Mouse (Mus musculus): ENCODE measurements at regions not wholly inside any gene's neighbourhood (a gene's known extent, or its start where the extent isn't known, plus 50 kb on each side); places are given as distances from the start of the nearest gene placed in this dataset.

DNA sequence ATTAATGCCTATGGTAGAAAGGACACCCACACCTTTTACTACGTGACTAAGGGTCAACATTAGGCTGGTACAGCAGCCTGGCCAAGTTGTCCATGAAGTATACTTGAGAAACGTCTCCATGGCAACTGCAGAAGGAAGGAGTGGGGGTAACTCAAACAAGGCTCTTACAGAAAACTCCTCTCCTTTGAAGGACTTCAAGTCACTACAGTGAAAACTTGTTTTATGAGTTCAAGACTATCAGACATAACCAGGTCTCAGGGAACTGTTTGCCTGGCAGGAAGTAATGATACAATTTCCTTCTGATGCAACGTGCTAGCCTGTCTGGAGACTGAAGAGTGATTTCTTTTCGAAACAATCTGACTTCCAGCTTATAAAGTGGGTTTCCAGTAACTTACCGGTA, 71.5 kb upstream of the Serpine2 start:
- no peaks in the 10 kb centered on the region for H3K4me1 ChIP-seq (ENCODE audit: control insufficient read depth in 1 of 2, insufficient read depth in 2 of 2, low read length in 2 of 2)
- no peak overlapping the region for H3K4me3 ChIP-seq (ENCODE audit: control insufficient read depth in 1 of 2, insufficient read depth in 1 of 2, low read depth in 2 of 2, low read length in 2 of 2)
- DNase-seq (ENCODE audit: low read depth, low spot score) = no peak
- no peaks in the 10 kb centered on the region for H3K27me3 ChIP-seq (ENCODE audit: control insufficient read depth in 1 of 2, insufficient read depth in 2 of 2, low read length in 2 of 2)
- no peaks in the 10 kb centered on the region for H3K79me2 ChIP-seq (ENCODE audit: control insufficient read depth, insufficient read depth, low read length, poor library complexity)
- no peaks in the 10 kb centered on the region for H3K9me3 ChIP-seq (replicated peaks; ENCODE audit: insufficient read depth, low read length)
- no peak overlapping the region for H3K9ac ChIP-seq (ENCODE audit: control insufficient read depth, low read depth, low read length, poor library complexity, severe bottlenecking)
- no peaks in the 10 kb centered on the region for H3K36me3 ChIP-seq (ENCODE audit: control insufficient read depth in 1 of 2, insufficient read depth in 2 of 2, low read length in 2 of 2)
- TF ChIP-seq MAZ (IDR thresholded peaks at IDR 0.05; ENCODE audit: low read depth, low read length) = no peak
- no peak for TF ChIP-seq CTCF (IDR thresholded peaks at IDR 0.05 in 2 of 3, conservative IDR thresholded peaks at IDR 0.05 in 1 of 3; ENCODE audit: control insufficient read depth in 1 of 3, insufficient read depth in 1 of 3, low read depth in 2 of 3, low read length in 3 of 3, poor library complexity in 1 of 3, severe bottlenecking in 1 of 3)
- no peak for TF ChIP-seq BHLHE40 (IDR thresholded peaks at IDR 0.05; ENCODE audit: borderline replicate concordance, low read depth, low read length)
- no peak for TF ChIP-seq TBP (IDR thresholded peaks at IDR 0.05; ENCODE audit: low read depth, low read length)
- no peak for TF ChIP-seq CHD2 (IDR thresholded peaks at IDR 0.05; ENCODE audit: low read length)
- TF ChIP-seq USF1 (IDR thresholded peaks at IDR 0.05; ENCODE audit: low read depth, low read length) = no peak
- no peak for TF ChIP-seq POLR2AphosphoS5 (IDR thresholded peaks at IDR 0.05; ENCODE audit: borderline replicate concordance, low read depth, low read length)
- no peak for TF ChIP-seq SIN3A (IDR thresholded peaks at IDR 0.05; ENCODE audit: low read length)
- TF ChIP-seq ELF1 (IDR thresholded peaks at IDR 0.05; ENCODE audit: low read depth, low read length) = no peak
- no peak for TF ChIP-seq GATA1 (IDR thresholded peaks at IDR 0.05; ENCODE audit: low read depth, low read length)
- TF ChIP-seq MYC (IDR thresholded peaks at IDR 0.05; ENCODE audit: low read depth, low read length) = no peak
- TF ChIP-seq GABPA (IDR thresholded peaks at IDR 0.05; ENCODE audit: low read depth, low read length) = no peak
- TF ChIP-seq MAFK (IDR thresholded peaks at IDR 0.05; ENCODE audit: borderline replicate concordance, low read depth, low read length) = no peak
- TF ChIP-seq MAX (IDR thresholded peaks at IDR 0.05; ENCODE audit: low read length) = no peak
- no peak for TF ChIP-seq JUND (IDR thresholded peaks at IDR 0.05; ENCODE audit: low read depth, low read length)
- TF ChIP-seq USF2 (IDR thresholded peaks at IDR 0.05; ENCODE audit: borderline replicate concordance in 1 of 2, insufficient read depth in 1 of 2, low read depth in 1 of 2, low read length in 2 of 2) = no peak
- H3K27ac ChIP-seq (ENCODE audit: control insufficient read depth, low read depth, low read length) = no peak overlapping the region

GRCm38 (mm10) chr1:79927740-79928139, 66.8 kb upstream of the Serpine2 start:
- no peak for TF ChIP-seq NELFE (IDR thresholded peaks at IDR 0.05; ENCODE audit: low read depth, low read length)
- no peak for TF ChIP-seq UBTF (IDR thresholded peaks at IDR 0.05; ENCODE audit: borderline replicate concordance, insufficient read depth, low read depth, low read length)
- TF ChIP-seq JUND (IDR thresholded peaks at IDR 0.05; ENCODE audit: low read depth, low read length) = no peak
- no peak for TF ChIP-seq EP300 (IDR thresholded peaks at IDR 0.05; ENCODE audit: low read depth in 1 of 2, low read length in 2 of 2)
- TF ChIP-seq MXI1 (IDR thresholded peaks at IDR 0.05; ENCODE audit: low read depth, low read length) = no peak
- no peak for TF ChIP-seq TAL1 (IDR thresholded peaks at IDR 0.05; ENCODE audit: low read length)
- TF ChIP-seq CHD1 (IDR thresholded peaks at IDR 0.05; ENCODE audit: low read depth, low read length) = no peak
- Histone ChIP-seq H3K4me3 (ENCODE audit: control insufficient read depth in 1 of 2, insufficient read depth in 1 of 2, low read depth in 2 of 2, low read length in 2 of 2) (no peak overlapping the region), H3K36me3 (ENCODE audit: control insufficient read depth in 1 of 2, insufficient read depth in 2 of 2, low read length in 2 of 2) (no peaks in the 10 kb centered on the region), H3K27ac (ENCODE audit: control insufficient read depth, low read depth, low read length) (no peak overlapping the region), H3K4me1 (ENCODE audit: control insufficient read depth in 1 of 2, insufficient read depth in 2 of 2, low read length in 2 of 2) (no peaks in the 10 kb centered on the region), H3K79me2 (ENCODE audit: control insufficient read depth, insufficient read depth, low read length, poor library complexity) (no peaks in the 10 kb centered on the region), H3K9me3 (replicated peaks; ENCODE audit: insufficient read depth, low read length) (no peaks in the 10 kb centered on the region), H3K27me3 (ENCODE audit: control insufficient read depth in 1 of 2, insufficient read depth in 2 of 2, low read length in 2 of 2) (no peaks in the 10 kb centered on the region), H3K9ac (ENCODE audit: control insufficient read depth, low read depth, low read length, poor library complexity, severe bottlenecking) (no peak overlapping the region)
- no peak for DNase-seq (ENCODE audit: low read depth, low spot score)

Data from MEL (cell line).